Mouse (Mus musculus) C2C12 (cell line): ENCODE data around the gene Sorl1. TPM values are rescaled to one million over a fixed set of nuclear protein-coding genes. Genes with fewer than 3 reads are reported as not detected.
A peak's percentile ranks its signal among the peaks of the same experiment; 100 is the strongest.

Experiments used
- H3K27me3 ChIP-seq: one replicate; pipeline ENCODE4 v1.6.1; 2011; ENCODE audit not compliant: control insufficient read depth, insufficient read depth, insufficient read length
- H3K36me3 ChIP-seq: one replicate; pipeline ENCODE4 v1.6.1; 2011; ENCODE audit not compliant: control insufficient read depth, insufficient read depth
- H3K4me3 ChIP-seq: one replicate; pipeline ENCODE4 v1.5.1; 2011; ENCODE audit warnings: mild to moderate bottlenecking, control low read depth; ENCODE audit not compliant: poor library complexity, insufficient read depth, severe bottlenecking
- H3K79me2 ChIP-seq: one replicate; pipeline ENCODE4 v1.6.1; 2011; ENCODE audit not compliant: control insufficient read depth, insufficient read depth
- H3K79me3 ChIP-seq: one replicate; pipeline ENCODE4 v1.6.1; 2011; ENCODE audit warnings: low read depth, control low read depth
- H3ac ChIP-seq: one replicate; pipeline ENCODE3; 2011; ENCODE audit warnings: low read depth; ENCODE audit not compliant: control insufficient read depth, insufficient read length
- CEBPB ChIP-seq: IDR thresholded peaks from one replicate; pipeline ENCODE4 v1.6.1; 2011; ENCODE audit warnings: low read depth, mild to moderate bottlenecking, control low read depth, moderate library complexity
- CTCF ChIP-seq: IDR thresholded peaks from one replicate; pipeline ENCODE4 v1.5.1; 2011; ENCODE audit not compliant: control insufficient read depth, insufficient read depth, insufficient read length
- FOSL1 ChIP-seq: IDR thresholded peaks from one replicate; pipeline ENCODE4 v1.8.0; 2011; ENCODE audit warnings: mild to moderate bottlenecking, low read length; ENCODE audit not compliant: poor library complexity, insufficient read depth, severe bottlenecking
- MAX ChIP-seq: IDR thresholded peaks from one replicate; pipeline ENCODE4 v1.6.1; 2011; ENCODE audit warnings: mild to moderate bottlenecking, control low read depth
- MYOD1 ChIP-seq: IDR thresholded peaks from one replicate; pipeline ENCODE4 v1.6.1; 2011; ENCODE audit warnings: low read depth; ENCODE audit not compliant: control insufficient read depth, insufficient read length
- MYOG ChIP-seq: IDR thresholded peaks from one replicate; pipeline ENCODE4 v1.6.1; 2011; ENCODE audit not compliant: control insufficient read depth, insufficient read length; ENCODE audit errors: extremely low read depth
- USF1 ChIP-seq: IDR thresholded peaks from one replicate; pipeline ENCODE4 v1.6.1; 2011; ENCODE audit warnings: low read depth, mild to moderate bottlenecking, control low read depth, moderate library complexity
- polyA plus RNA-seq: library from polyadenylated mRNA; unstranded; fragments of >200 nt; fragmentation: generic; extraction: Trizol; gene quantifications from one replicate; pipeline ENCODE4 v1.2.1, GENCODE M21; 2012; ENCODE audit warnings: missing spikeins

The Sorl1 gene
- polyA plus RNA-seq, 1 experiment = 0.02 TPM

GRCm38 (mm10) chr9:42004140-42004539, 120.0 kb downstream of the Sorl1 start:
- Histone ChIP-seq H3K4me3 (no peak overlapping the region), H3K79me2 (no peaks in the 10 kb centered on the region), H3K36me3 (no peaks in the 10 kb centered on the region), H3K79me3 (no peaks in the 10 kb centered on the region), H3K27me3 (peaks cover 12% of the 10 kb centered on the region), H3ac (no peak overlapping the region)
- TF ChIP-seq MAX (no peak), MYOD1 (no peak), MYOG (no peak), USF1 (no peak), FOSL1 (no peak), CTCF (no peak), CEBPB (no peak)

DNA sequence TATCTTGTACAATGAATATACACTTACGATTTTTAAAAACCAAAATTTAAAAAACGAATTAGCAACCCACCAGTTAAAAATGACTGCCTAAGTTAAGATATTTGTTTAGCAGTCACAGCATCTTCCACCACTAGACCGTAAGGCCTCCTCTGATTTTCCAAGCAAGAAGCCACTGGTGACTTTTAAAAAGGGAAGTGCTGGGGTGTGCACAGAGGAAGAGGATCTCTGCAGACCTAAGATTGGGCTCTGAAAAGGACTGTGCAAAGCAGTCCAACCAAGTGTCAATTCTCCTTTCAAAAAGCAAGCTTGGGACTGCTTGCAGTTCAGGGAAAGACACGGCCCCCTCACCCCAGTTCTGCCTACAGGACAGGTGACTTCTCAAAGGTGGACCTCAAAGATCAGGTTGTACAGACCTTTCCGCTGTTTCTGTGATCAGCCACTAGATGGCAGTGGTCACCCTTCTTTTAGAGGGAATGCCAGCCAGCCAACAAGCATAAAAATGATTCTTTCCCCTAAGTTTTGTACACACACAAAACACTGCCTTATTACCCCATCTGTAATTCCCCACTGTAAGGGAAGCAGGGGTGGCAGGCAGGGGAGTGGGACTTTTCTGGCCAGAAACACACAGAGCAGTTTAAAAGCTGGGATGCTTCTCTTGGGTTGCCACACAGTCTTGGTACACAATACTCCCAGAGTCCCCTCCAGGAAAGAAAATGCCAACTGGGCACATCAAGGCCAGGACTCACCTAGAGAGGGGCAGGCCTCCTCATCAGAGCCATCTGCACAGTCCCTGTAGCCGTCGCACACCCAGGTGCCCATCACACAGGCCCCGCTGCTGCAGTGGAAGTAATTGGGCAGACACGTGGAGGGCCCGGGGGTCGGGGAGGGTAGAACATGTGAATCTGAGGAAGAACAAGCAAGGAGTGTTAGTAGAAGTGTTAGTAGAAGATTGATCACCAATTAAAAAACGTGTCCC, 124.3 kb downstream of the Sorl1 start:
- H3K27me3 ChIP-seq = peaks cover 9% of the 10 kb centered on the region
- TF ChIP-seq MYOD1 (no peak), CTCF (peak; percentile 46), FOSL1 (no peak), MYOG (no peak), MAX (no peak), CEBPB (no peak), USF1 (no peak)
- no peak overlapping the region for H3K4me3 ChIP-seq
- no peaks in the 10 kb centered on the region for H3K36me3 ChIP-seq
- H3K79me3 ChIP-seq = no peaks in the 10 kb centered on the region
- no peaks in the 10 kb centered on the region for H3K79me2 ChIP-seq
- no peak overlapping the region for H3ac ChIP-seq

DNA sequence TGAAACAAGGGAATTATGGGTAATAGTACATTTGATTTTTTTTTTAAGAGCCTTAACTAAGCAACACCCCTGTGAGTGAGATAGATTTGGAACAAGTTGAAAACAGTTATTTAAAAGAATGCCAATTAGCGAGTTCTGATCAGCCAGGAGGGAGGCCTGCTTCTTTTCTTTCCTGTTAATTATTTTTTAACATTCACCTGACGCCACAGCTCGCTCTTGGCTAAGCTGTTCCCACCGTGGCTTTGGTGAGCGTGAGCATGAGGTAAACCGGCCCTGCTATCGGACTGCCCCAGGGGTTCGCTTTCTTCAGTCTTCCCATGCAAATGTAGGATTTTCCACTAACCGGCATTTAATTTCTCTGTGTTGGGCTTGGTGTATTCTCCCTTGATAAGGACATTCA, 128.8 kb downstream of the Sorl1 start:
- no peaks in the 10 kb centered on the region for H3K79me3 ChIP-seq
- no peak overlapping the region for H3K4me3 ChIP-seq
- H3K79me2 ChIP-seq = no peaks in the 10 kb centered on the region
- H3K36me3 ChIP-seq = no peaks in the 10 kb centered on the region
- peaks cover 14% of the 10 kb centered on the region for H3K27me3 ChIP-seq
- H3ac ChIP-seq = no peak overlapping the region
- TF ChIP-seq MYOG (no peak), USF1 (no peak), FOSL1 (no peak)

DNA sequence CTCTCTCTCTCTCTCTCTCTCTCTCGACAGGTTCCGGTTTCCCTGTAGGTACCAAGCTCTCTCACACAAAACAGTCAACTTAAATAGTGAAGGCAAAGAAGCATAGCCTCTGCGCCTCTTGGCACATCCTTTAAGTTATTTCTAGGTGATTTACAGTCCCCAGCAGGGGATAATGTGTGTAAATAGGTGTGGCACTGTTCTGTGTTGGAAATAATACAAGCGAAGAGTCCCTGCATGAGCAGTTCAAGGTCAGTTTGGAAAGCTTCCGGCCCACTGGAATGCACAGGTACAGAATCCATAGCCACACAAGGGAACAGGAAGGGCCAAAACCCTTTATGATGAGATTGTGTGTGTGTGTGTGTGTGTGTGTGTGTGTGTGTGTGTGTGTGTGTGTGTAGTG, 130.3 kb downstream of the Sorl1 start:
- no peak overlapping the region for H3K4me3 ChIP-seq

GRCm38 (mm10) chr9:41992841-41993240, 131.3 kb downstream of the Sorl1 start:
- no peaks in the 10 kb centered on the region for H3K79me3 ChIP-seq
- H3K27me3 ChIP-seq = peaks cover 9% of the 10 kb centered on the region
- TF ChIP-seq MAX = no peak
- no peak for TF ChIP-seq CEBPB
- no peak for TF ChIP-seq USF1
- TF ChIP-seq MYOG = no peak
- TF ChIP-seq MYOD1 = no peak
- TF ChIP-seq FOSL1 = no peak
- TF ChIP-seq CTCF = no peak
- no peak overlapping the region for H3ac ChIP-seq
- H3K79me2 ChIP-seq = no peaks in the 10 kb centered on the region
- no peaks in the 10 kb centered on the region for H3K36me3 ChIP-seq
- no peak overlapping the region for H3K4me3 ChIP-seq

More for the DNA sequence above, 130.3 kb downstream of the Sorl1 start:
- no peaks in the 10 kb centered on the region for H3K79me3 ChIP-seq
- H3ac ChIP-seq = no peak overlapping the region
- H3K27me3 ChIP-seq = peaks cover 14% of the 10 kb centered on the region
- H3K79me2 ChIP-seq = no peaks in the 10 kb centered on the region
- TF ChIP-seq CEBPB (no peak), MAX (no peak), MYOG (no peak), MYOD1 (no peak), USF1 (no peak), FOSL1 (no peak), CTCF (no peak)
- H3K36me3 ChIP-seq = no peaks in the 10 kb centered on the region
